Mouse (Mus musculus): ENCODE measurements at regions not wholly inside any gene's neighbourhood (a gene's known extent, or its start where the extent isn't known, plus 50 kb on each side); places are given as distances from the start of the nearest gene placed in this dataset.
"Not testable (repeated sequence)": the region's sequence is repeated elsewhere in the genome, so short reads cannot be mapped to it uniquely, and the experiment has no call there.

DNA sequence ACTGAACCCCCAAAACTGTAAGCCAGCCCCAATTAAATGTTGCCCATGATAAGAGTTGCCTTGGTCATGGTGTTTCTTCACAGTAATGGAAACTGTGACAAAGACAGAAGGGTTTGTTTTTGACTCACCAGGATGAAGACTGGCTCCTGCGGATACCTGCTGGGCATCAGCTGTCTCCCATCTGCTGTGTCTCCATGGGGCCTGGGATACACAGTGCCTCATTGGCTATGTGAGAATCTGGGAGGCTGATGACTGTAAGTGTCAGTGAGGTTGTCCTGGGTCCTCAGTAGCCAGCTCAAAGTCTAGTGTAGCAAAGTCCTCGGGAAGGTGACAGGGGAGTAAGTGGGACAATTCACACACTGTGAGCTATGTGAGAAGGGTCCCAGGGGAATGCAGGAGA lies 139.5 kb upstream of the Sfswap start:
- no peak for ATAC-seq (replicated peaks)
- Histone ChIP-seq H3K9ac (replicated peaks) (no peak overlapping the region), H3K36me3 (no peaks in the 10 kb centered on the region)

DNA sequence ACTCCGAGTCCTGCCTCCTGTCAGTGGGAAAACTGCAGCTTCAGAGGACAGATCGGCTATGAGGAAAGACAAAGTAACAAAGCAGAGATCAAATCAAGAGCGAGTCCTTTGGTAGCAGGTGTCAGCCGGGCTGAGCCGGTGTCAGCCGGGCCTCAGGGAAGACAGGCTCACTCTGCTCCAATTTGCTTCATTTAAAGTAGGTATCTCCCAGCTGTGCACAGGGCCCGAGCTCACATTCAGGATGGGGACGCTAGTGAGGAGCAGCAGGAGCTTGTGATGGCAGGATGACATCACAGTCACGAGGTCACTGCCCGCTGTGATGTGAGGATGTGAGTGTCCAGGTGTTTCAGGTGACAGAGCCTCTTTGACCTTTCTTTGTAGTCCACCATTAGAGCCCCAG lies 137.8 kb upstream of the Sfswap start:
- ATAC-seq (replicated peaks), result no peak
- no peaks in the 10 kb centered on the region for H3K36me3 ChIP-seq
- no peak overlapping the region for H3K27ac ChIP-seq (replicated peaks)
- no peak overlapping the region for H3K4me3 ChIP-seq
- H3K4me1 ChIP-seq, result no peaks in the 10 kb centered on the region
- H3K4me2 ChIP-seq (replicated peaks), result no peak overlapping the region
- 72% methylated on average over 10 of the region's 10 CpGs for WGBS
- H3K9ac ChIP-seq (replicated peaks), result no peak overlapping the region
- no peaks in the 10 kb centered on the region for H3K9me3 ChIP-seq
- H3K27me3 ChIP-seq, result no peaks in the 10 kb centered on the region

More for the DNA sequence above, 139.5 kb upstream of the Sfswap start:
- Histone ChIP-seq H3K4me3 (no peak overlapping the region), H3K4me2 (replicated peaks) (no peak overlapping the region), H3K4me1 (no peaks in the 10 kb centered on the region), H3K27me3 (no peaks in the 10 kb centered on the region), H3K27ac (replicated peaks) (no peak overlapping the region), H3K9me3 (no peaks in the 10 kb centered on the region)
- WGBS, result 80% methylated on average over 2 of the region's 2 CpGs

DNA sequence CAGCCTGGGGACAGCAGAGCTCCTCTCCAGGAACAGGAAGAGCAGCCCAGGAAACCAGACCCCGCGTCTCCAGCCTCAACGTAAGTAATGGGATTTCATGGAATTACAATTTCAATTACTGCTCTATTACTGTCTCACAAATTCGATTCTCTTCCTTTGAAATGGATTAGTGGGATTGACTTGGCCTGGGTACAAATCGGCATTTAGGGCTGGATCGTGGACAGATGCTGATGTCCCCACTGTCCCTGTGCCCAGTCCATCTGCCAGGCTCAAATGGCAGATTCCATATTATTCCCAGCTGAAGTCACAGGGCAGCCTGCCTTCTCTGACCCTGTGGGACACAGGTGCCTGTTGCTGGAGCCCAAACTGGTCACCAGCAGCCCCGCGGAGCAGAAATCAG lies 136.0 kb upstream of the Sfswap start:
- Histone ChIP-seq H3K4me3 (no peak overlapping the region), H3K9ac (replicated peaks) (no peak overlapping the region), H3K4me1 (no peaks in the 10 kb centered on the region), H3K27ac (replicated peaks) (no peak overlapping the region), H3K4me2 (replicated peaks) (no peak overlapping the region), H3K9me3 (no peaks in the 10 kb centered on the region), H3K27me3 (no peaks in the 10 kb centered on the region), H3K36me3 (no peaks in the 10 kb centered on the region)
- WGBS, result 81% methylated on average over 8 of the region's 8 CpGs
- no peak for ATAC-seq (replicated peaks)

DNA sequence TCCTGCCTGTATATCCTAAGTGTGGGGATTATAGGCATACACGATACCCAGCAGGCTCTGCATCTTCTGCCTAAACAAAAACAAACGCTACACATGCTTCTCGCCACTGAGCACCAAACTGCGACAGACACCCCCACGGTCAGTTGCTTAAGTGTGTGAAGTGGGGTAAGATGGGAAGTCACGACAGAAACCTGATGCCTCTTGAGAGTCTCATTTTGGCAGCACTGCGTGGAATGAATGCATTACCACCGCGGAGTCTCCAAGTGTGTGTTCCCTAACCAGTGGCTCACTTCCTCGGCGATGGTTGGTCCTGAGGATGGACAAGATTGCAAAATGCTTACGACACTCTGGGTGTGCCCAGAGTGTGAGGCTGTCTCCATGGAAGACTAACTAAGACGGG lies 133.8 kb upstream of the Sfswap start:
- Histone ChIP-seq H3K27ac (replicated peaks) (no peak overlapping the region), H3K4me1 (no peaks in the 10 kb centered on the region), H3K9me3 (no peaks in the 10 kb centered on the region), H3K27me3 (no peaks in the 10 kb centered on the region), H3K9ac (replicated peaks) (no peak overlapping the region), H3K36me3 (no peaks in the 10 kb centered on the region), H3K4me3 (no peak overlapping the region), H3K4me2 (replicated peaks) (no peak overlapping the region)
- no peak for ATAC-seq (replicated peaks)
- 84% methylated on average over 13 of the region's 13 CpGs for WGBS

DNA sequence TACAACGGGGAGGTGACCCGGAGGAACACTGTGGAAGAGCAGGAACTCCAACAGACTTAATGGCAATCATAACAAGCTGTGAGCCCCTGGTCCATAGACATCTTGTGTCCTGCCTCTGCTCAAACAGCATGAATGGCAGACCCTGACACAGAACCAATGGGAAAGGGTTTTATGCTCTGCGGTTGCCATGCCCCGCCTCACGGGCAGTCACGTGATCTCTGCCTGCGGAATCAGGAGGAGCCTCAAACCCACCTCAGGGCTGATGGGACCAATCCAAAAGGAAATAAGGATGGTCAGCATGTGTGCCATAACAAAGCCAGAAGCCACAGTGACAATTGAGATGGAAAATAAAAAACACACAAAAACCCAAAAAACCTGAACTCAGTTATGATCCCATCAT lies 120.2 kb upstream of the Sfswap start:
- Histone ChIP-seq H3K4me3 (no peak overlapping the region), H3K27me3 (no peaks in the 10 kb centered on the region), H3K27ac (replicated peaks) (no peak overlapping the region), H3K4me1 (no peaks in the 10 kb centered on the region), H3K9me3 (peaks cover 7% of the 10 kb centered on the region; the same call in 1 of the 2 replicates), H3K9ac (replicated peaks) (no peak overlapping the region), H3K4me2 (replicated peaks) (no peak overlapping the region), H3K36me3 (no peaks in the 10 kb centered on the region)
- WGBS, result 94% methylated on average over 7 of the region's 7 CpGs
- no peak for ATAC-seq (replicated peaks)

DNA sequence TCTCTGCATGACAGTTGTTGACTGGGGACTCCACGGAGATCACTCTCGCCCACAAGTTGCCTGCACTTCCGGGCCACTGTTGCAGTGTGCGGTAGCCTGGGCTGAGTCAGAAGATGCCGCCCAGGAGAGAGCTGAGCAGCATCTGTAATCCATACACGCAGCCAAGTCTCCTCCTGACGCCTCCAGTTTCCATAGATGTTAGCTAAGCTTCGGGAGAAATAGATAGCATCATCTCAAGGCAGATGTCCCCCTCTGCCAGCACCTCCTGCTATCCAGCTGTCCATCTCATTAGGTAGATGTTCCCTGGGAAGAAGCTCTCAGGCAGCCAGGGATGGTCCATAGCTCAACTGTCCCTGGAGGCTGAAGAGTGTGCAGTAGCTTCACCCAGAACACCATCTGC lies 116.0 kb upstream of the Sfswap start:
- WGBS, result 92% methylated on average over 8 of the region's 8 CpGs
- no peak overlapping the region for H3K9ac ChIP-seq (replicated peaks)
- no peak overlapping the region for H3K4me3 ChIP-seq
- H3K4me2 ChIP-seq (replicated peaks), result no peak overlapping the region
- no peak for ATAC-seq (replicated peaks)
- no peaks in the 10 kb centered on the region for H3K27me3 ChIP-seq
- peaks cover 5% of the 10 kb centered on the region; the same call in 1 of the 2 replicates for H3K4me1 ChIP-seq
- H3K36me3 ChIP-seq, result no peaks in the 10 kb centered on the region
- H3K27ac ChIP-seq (replicated peaks), result no peak overlapping the region
- no peaks in the 10 kb centered on the region for H3K9me3 ChIP-seq

- peak; percentile 94 for ATAC-seq (replicated peaks)
- not testable (repeated sequence) for H3K9me3 ChIP-seq; H3K27ac ChIP-seq (replicated peaks); H3K27me3 ChIP-seq; H3K4me3 ChIP-seq; H3K4me2 ChIP-seq (replicated peaks); H3K36me3 ChIP-seq; H3K9ac ChIP-seq (replicated peaks)
- WGBS, result 63% methylated on average over 2 of the region's 7 CpGs
- peaks cover 10% of the 10 kb centered on the region for H3K4me1 ChIP-seq
Measured at GRCm38 (mm10) chr5:129385965-129386643, 114.9 kb upstream of the Sfswap start.

DNA sequence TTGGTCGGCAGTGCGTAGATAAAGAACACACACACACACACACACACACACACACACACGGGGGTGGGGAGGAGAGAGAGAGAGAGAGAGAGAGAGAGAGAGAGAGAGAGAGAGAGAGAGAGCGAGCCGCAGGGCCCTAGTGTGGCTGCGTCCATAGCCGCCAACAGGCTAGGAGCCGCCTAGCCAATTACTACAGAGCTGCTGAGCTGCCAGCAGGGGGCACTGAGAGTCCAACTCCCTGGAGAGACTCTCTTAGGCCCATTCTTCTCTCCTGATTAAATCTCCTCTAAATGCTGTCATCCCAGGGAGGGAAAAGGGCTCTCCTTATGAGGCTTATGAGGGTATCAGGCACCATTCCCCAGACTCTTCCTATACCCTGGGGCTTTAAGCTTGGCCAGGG lies 114.3 kb upstream of the Sfswap start:
- H3K4me1 ChIP-seq, result peaks cover 12% of the 10 kb centered on the region

DNA sequence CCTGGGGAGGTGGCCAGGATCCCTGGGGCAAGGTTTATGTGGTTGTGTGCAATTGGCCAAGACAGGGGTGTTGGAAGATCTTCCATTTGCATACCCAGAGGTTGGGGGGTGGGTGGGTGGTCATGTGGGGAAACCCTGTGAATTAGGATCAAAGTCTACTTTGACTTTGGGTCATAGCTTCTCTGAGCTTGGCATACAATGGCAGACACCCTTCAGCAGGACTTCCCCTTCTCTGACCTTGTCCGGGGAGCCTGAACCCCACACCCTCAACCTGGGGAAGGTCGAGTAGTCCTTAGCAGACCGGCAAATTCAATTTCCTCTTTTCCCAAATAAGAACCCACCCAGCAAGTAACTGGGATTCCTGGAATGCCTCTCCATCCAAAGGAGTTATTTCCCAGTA lies 113.7 kb upstream of the Sfswap start:
- ATAC-seq (replicated peaks), result no peak
- 0 out of 2 replicates have a peak overlapping the region, but pooled peaks have one; percentile 40 for H3K27ac ChIP-seq (replicated peaks)
- no peaks in the 10 kb centered on the region for H3K36me3 ChIP-seq
- no peak overlapping the region for H3K4me3 ChIP-seq
- WGBS, result 69% methylated on average over 3 of the region's 3 CpGs
- H3K4me1 ChIP-seq, result peaks cover 12% of the 10 kb centered on the region
- no peaks in the 10 kb centered on the region for H3K9me3 ChIP-seq
- no peaks in the 10 kb centered on the region for H3K27me3 ChIP-seq
- no peak overlapping the region for H3K4me2 ChIP-seq (replicated peaks)
- no peak overlapping the region for H3K9ac ChIP-seq (replicated peaks)

More for the DNA sequence above, 114.3 kb upstream of the Sfswap start:
- H3K27me3 ChIP-seq; H3K9ac ChIP-seq (replicated peaks); H3K4me2 ChIP-seq (replicated peaks); H3K27ac ChIP-seq (replicated peaks); H3K4me3 ChIP-seq; H3K36me3 ChIP-seq; H3K9me3 ChIP-seq: not testable (repeated sequence)
- peak; percentile 94 for ATAC-seq (replicated peaks)
- no CpG with 5 or more reads among the region's 8 CpGs for WGBS

GRCm38 (mm10) chr5:129390921-129391371 lies 110.1 kb upstream of the Sfswap start:
- H3K4me1 ChIP-seq, result peaks cover 17% of the 10 kb centered on the region
- no peaks in the 10 kb centered on the region for H3K9me3 ChIP-seq
- no peaks in the 10 kb centered on the region for H3K27me3 ChIP-seq
- WGBS, result 55% methylated on average over 4 of the region's 4 CpGs
- peak; percentile 33 for ATAC-seq (replicated peaks)
- peak overlapping the region; percentile 73 for H3K27ac ChIP-seq (replicated peaks)
- no peak overlapping the region for H3K4me2 ChIP-seq (replicated peaks)
- H3K36me3 ChIP-seq, result no peaks in the 10 kb centered on the region
- H3K9ac ChIP-seq (replicated peaks), result no peak overlapping the region
- no peak overlapping the region for H3K4me3 ChIP-seq

GRCm38 (mm10) chr5:129393150-129393549 lies 107.9 kb upstream of the Sfswap start:
- Histone ChIP-seq H3K4me1 (peaks cover 12% of the 10 kb centered on the region; the same call in 1 of the 2 replicates), H3K9me3 (no peaks in the 10 kb centered on the region), H3K36me3 (no peaks in the 10 kb centered on the region), H3K4me2 (replicated peaks) (no peak overlapping the region), H3K4me3 (no peak overlapping the region), H3K9ac (replicated peaks) (no peak overlapping the region), H3K27ac (replicated peaks) (peak overlapping the region; percentile 67), H3K27me3 (no peaks in the 10 kb centered on the region)
- ATAC-seq (replicated peaks), result no peak
- WGBS, result 90% methylated on average over 2 of the region's 2 CpGs

- 0 out of 2 replicates have a peak, but pooled peaks have one; percentile 46 for ATAC-seq (replicated peaks)
- WGBS, result 63% methylated on average over 9 of the region's 9 CpGs
- no peak overlapping the region for H3K4me2 ChIP-seq (replicated peaks)
- H3K9me3 ChIP-seq, result no peaks in the 10 kb centered on the region
- H3K27ac ChIP-seq (replicated peaks), result peak overlapping the region; percentile 67
- no peak overlapping the region for H3K9ac ChIP-seq (replicated peaks)
- H3K27me3 ChIP-seq, result no peaks in the 10 kb centered on the region
- H3K36me3 ChIP-seq, result no peaks in the 10 kb centered on the region
- H3K4me1 ChIP-seq, result peaks cover 12% of the 10 kb centered on the region; the same call in 1 of the 2 replicates
- no peak overlapping the region for H3K4me3 ChIP-seq
Measured at GRCm38 (mm10) chr5:129393606-129394255, 107.3 kb upstream of the Sfswap start.

Data from forebrain, embryonic 15.5 days (tissue).